Mouse (Mus musculus): Measurements from ENCODE around the gene Snx30. TPM values are rescaled to one million over a fixed set of nuclear protein-coding genes. Genes with fewer than 3 reads are reported as not detected.
A peak's percentile ranks its signal among the peaks of the same experiment; 100 is the strongest.
"Not testable (repeated sequence)": the region's sequence is repeated elsewhere in the genome, so short reads cannot be mapped to it uniquely, and the experiment has no call there.

Gene Snx30
- 1 to 10 TPM; 1.6 to 1.9 TPM for polyA plus RNA-seq (2017; shearing (Covaris generic))

DNA sequence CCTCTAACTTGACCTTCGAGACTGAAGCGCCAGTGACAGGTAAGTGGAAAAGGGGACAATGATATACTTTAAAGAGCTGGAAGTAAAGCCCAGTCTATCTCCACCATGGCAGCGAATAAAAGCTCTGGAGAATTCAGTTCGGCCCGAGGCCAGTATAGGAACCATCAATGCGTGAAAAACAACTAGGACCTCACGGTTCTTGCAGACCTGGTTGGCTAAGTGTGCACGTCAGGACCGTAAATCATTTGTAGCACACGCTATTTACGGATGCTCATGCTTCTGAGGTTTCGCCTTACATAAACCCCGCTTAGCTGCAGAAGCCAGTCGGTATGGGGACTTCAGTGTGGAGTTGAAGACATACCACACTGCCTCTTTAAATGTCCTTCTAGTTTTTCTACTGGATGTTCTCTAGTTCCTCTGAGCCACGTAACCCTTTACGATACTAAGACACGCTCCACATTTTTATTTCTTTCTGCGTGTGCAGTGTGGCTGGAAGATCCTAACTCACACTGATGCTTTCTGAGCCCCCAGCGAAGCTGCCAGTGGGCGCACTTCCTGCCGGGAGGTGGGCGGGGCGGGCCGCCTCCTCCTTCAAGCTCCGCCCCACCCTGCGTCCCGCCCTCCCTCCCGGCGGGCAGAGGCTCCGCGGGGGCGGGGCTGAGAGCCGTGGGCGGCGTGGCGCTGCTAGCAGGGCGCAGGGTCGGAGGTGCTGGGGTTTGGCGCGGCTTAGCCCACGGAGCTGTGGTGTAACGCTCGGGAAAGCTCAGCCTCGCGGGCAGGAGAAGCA lies at the start of gene Snx30:
Gene Snx30, plus strand, starts transcription at position 660 of the 787 bp plus-strand sequence.
- peak; percentile 71 for ATAC-seq

DNA sequence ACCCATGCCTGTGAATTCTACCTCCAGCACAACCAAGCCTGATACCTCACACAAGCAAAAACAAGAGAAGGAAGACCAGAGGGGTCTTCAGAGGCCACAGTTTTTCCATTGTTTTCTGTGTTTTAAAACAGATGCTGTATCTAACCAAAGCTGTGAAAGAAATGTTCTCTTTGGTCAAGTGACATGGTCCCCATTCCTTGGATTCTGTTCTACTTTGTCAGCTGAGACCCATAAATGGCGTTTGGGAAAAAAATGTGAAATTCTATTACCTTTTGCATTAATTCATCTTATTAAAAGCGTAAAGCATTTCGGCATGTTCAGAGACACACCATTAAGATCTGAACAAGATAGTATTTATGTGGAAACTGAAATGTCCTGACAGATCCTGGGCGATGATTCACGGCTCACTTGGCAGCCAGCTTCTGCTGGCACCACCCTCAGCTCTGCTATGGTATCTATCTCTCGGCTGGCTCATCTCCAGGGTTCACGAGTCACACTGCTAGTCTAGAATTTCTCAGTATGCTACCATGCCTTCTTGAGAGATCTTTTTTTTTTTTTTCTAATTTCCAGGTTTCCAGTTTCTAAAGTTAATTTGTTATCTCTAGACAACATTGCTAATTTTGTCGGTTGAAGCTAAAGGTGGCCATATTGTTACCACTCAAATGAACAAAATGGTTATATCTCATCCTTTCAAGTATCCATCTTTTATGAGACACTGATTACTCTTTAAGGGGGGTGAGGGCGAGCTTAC lies 49.1 kb upstream of the Snx30 start:
- no peak for ATAC-seq

DNA sequence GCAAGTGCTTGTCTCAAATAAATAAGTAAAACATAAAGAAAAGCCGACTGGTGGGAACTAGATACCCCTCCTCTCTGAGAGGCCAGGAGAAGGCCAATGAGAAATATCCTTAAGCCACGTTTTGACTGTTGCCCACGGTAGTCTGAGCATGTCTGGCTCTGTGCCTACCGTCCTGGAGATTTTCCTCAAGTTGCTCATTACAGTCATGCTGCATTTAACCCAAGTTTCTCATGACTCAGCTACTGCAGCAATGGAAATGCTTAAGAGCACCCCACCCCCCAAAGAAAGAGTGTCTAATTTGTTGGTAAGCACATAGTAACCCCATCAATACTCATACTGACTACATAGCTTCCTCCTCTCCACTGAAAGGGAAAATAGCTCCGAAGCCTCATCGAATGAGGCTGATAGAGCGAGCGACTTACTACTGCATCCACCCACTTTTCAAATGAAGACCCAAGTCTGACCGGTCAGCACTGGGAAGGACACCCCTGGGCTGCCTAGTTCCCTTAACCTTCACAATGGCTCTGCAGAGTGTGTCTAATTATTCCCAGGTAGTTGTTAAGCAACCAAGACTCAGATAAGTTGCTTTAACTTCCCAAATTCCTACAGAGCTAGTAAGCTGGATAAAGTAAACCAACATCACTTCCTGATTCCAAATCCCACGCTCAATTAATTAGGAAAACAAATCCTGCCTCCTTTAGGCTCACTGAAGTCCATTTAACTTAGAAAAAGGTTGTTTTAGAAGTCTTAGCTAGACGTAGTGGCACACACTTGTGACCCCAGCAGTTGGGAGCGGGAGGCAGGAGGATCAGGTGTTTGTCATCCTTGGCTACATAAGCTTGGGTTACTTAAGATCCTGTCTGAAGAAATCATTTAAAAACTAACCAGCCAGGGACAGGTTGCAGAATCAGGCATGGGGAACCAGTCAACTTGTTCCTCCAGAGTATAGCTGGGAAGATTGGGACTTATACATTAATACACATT lies 47.9 kb upstream of the Snx30 start:
- ATAC-seq, result no peak

DNA sequence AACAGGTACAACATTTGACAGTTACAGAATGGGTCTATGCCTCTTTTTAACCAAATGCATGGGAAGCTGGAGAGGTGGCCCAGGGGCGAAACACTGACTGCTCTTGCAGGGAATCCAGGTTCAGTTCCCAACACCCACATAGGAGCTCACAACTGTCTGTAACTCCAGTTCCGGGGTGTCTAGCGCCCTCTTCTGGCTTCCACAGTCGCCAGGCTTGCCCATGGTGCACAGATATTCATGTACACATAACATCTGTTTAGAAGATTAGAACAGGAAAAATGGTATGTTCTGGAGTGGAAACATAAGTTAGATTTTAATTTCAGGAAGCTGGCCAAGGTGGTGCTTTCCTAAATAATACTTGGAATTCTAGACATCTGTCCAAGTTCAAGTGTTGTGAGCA lies 45.6 kb upstream of the Snx30 start:
- ATAC-seq, result no peak

DNA sequence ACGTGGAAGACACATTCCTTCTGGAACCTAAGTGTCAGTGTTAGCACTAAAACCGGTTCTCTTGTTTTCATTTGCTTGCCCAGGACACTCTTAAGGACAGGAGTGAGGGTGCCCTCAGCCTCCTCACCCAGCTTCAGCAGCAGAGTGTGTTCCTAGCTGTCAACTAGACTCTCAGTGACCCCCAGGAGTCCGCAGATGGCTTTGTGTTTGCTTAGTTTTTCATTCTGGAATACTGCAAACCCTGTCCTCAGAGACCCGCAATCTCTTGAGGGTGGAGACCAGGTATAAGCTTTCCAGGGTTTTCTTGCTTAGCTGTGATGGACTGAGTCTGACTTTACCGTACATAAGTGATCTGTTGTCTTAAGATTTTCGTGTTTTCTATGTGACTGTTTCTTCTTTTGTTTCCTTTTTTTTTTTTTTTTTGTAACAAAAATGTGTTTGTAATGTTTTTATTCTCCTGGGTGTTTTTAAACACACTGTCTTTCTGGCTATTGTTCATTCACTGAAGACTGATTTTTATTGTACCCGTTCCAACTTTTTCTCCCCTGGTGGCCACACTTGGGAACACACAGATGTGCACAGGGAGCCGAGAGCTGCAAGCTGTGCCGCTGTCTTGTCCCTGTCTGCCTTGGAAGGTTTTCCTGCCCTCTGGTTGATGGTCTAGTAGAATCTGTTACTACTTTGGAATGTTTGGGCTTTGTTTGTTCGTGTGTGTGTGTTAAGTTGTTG lies 44.8 kb upstream of the Snx30 start:
- ATAC-seq, result no peak

DNA sequence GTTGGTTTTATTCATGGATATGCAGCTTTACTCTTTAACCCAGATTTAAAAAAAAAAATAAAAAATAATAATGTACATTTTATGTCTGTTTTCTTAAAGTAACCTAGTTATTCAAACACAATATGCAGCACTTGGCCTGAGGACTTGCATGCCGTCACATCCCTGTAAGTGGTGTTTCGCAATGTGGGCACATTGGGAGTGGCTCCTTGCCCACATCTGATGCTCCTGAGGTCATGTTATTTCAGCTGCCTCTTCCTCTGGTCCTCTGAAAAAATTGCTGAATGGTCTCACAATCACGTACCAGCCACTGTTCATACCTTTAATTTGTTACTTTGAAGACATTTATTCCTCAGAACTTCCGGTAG lies 44.3 kb upstream of the Snx30 start:
- ATAC-seq, result no peak

DNA sequence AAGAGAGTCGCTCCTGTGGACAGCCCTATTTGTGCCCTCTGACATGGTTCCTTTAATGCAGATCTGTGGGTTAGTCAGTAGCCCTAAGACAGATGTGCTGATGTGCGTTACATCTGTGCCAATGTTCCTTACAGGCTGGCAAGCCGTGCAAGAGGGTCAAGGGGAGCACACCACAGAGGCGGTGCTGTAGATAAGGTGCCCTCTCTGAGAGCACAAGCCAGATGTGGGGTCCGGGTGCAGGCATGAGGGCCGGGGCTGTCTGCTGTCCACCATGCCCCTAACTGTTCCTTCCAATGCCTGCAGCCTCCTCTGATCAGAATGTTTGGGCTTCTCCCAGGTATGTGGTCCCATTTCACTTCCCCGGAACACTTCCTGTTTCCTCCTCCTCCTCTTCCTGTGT lies 40.7 kb upstream of the Snx30 start:
- no peak for ATAC-seq

DNA sequence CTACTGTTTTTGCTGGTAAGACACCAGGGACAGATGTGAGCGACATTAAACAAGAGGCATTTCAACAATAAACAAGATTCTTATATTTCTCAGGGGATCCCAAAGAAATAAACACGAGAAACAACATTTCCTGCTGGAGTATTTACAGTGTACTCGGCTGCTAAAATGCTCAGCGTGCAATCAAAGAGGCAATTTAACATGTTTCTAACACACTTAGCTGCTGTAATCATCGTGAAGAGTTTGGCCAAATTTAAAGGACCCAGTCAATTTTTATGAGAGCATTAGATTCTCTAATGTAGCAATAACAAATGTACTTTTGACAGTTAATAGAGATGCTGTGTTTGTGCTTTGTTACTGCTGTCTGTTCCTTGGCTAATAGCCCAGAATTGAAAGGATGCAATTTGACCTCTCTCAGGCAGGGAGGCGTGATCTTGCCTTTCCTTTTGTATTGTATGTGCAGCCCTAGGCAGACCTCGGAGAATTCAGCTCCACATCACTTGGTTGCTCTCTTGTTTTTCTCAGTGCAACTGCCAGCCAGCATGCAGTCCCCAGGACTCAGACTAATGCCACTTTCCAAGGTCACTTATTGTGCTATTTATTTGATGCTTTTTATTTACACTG lies 40.1 kb upstream of the Snx30 start:
- no peak for ATAC-seq

DNA sequence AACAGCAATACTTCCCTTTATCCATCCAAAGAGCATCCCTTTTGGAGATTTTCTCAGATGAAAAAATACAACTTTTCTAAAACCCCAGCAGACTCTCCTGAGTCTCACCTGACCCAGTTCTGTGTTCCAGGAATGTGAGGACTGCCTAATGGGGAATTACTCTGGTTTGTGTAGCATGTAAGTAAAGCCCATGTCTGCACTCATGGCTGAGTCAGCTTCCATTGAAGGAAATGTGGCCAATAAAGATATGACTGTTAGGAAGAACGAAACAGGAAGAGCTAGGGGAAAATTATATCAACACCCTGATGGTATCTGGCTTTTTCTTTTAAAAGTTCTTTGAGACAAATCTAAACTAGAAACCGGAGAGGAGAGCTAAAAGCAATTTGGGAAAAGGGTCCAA lies 37.9 kb upstream of the Snx30 start:
- ATAC-seq, result no peak

DNA sequence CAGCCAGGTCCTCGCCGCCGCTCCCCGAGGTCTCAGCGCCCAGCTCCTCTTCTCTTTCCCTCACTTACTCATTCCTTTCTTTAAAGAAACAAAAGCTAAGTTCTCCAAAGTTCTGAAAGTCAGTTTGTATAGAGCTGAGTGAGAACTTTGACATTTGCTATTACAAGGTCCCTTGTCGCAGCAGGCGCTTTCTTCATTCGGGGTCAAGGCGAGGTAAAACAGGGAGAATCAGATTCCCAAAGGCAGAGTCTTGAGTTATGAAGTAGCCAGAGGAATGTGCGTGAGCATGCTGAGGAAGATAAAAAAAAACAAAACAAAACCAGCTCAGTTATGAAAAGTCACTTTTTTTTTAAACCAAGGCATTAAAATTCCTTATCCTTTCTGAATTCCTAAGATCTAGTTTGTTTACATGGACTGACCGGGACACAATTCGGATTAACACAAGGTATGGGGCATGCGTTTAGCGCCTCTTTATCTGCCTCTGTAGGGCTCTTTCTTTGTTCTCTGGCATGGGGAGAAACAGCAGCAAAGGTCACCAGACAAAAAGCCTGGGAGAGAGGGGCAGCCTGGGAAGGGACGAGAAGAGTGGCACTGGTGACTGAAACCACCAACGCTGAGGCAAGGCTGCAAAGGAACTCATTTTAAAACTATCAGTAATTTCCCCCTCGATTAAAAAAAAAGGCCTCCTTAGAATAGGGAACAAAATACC lies 33.3 kb upstream of the Snx30 start:
- no peak for ATAC-seq

DNA sequence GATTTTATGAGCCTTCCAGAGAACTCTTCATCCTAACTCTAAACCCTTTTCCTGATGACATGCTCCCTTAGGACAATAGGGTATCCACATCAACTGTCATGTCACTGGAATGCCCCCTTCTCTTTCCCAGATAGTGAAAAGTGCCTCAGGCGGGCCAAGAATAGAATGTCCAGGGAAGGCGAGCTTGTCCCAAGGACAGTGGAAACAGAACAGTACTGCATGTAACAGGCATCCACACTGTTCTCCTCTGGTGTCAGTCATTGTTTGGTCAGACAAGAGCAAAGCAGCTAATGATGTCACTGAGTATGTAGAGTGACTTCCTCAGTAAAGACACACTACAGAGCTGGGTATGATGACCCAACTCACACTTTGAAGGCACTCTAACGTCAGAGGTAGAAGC lies 27.8 kb upstream of the Snx30 start:
- no peak for ATAC-seq

DNA sequence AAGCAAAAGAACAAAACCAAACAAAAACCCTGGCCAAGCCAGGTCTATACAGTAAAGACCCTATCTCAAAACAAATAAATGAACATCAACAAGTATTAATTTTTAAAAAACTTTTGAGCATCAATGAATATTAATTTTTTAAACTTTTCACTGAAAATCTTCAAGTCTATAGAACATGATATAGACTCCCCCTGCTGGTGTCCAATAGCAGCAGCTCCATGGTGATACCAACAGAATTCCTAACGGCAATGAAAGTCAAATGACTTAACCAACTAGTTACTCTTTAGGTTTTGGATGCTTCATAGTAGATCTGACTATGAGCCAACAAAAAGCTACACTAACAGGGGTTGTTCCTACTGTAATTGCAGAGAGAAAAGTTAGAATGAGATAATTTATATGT lies 25.1 kb upstream of the Snx30 start:
- ATAC-seq, result no peak

DNA sequence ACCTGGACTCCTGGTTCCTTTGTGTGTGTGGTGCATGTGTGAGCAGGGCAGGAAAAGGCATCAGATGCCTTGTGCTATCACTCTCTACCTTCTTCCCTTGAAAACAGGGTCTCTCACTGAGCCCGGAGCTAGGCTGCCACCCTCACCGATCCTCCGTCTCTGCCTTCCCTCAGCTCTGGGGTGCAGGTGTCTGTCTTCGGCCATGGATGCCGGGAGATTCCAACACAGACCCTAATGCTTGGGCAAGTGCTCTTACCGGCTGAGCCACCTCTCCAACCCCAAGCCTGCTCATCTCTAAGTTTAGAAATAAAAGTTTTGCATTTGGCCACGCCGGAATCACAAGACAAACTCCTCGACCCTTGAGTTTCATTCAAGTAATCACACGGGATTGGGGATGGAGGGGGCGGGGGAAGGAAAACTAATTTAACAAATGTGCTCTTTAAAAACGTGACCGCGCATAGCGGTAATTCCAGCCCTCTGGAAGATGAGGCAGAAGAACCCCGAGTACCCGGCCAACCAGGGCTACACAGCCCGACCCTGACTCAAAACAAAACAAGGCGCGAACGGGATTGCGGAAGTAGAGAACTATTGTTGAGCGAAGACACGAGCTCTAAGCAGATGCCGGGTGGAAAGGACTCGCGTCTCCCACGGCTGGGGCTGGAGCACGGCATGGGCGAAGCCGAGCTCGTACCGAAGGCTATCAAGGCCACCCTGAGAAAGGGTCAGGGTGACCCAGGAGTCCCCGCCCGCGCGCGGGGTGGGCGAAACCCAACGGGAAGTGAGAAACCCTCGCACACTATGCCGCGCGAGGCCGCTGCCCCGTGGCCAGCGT lies 22.6 kb upstream of the Snx30 start:
- peak; percentile 13 for ATAC-seq

DNA sequence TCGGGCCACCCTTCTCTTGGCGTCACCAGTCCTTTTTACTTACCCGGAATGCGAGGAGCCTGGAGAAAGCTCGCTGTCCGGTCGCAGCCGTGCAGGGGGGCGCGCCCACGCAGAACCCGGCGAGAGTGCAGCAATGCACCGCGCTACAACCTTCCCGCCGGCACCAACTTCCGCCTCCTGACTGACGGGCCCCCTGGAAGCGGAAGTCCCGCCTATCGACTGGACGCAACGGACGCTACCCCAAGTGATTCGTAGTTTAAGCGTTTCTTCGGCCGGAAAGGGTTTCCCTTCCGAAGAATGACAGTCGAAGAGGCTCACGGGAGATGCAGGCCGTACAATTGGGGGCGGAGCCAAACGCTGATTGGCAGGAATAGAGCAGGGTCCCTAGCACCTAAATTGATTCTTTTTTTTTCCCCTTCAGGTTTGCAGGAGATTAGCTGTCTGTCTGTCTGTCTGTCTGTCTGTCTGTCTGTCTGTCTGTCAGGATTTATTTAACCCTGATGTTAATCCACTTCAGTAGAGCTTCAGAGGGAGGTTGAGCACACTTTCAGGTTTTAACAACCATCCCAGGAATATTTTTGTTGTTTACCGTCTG lies 21.9 kb upstream of the Snx30 start:
- peak; percentile 95 for ATAC-seq

DNA sequence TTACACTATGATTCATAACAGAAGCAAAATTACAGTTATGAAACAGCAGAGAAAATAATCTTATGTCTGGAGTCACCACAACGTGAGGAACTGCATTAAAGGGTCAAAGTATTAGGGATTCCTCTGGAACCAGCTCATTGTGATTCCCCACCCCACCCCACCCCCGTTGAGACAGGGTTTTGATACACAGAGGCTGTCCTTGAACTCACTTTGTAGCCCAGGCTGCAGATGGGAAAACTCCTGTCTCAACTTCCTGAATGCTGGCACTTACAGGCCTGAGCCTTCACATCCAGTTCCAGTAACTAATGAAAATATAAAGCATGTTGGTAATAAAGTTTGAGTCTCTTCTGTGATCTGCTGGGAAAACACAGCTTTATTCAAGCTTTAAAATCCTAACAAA lies 20.2 kb upstream of the Snx30 start:
- no peak for ATAC-seq

DNA sequence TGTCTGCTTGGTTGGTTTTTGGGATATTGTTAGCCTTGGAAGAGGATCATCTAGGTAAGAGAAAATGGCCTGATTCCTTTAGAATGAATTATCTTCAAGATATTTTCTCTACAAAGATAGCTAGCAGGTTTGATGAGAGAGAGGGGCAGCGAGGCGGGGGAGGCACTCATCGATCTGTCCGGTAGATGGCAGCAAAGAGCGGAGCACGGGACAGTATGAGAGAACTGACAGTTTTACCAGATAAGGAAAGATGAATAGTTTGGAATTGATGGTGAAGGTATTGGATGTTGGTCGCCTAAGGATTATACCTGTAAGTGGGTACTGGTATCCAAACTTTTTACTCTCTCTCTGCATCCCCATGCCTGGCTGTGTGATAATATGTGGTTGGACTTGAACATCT lies 19.0 kb upstream of the Snx30 start:
- ATAC-seq, result peak; percentile 22

DNA sequence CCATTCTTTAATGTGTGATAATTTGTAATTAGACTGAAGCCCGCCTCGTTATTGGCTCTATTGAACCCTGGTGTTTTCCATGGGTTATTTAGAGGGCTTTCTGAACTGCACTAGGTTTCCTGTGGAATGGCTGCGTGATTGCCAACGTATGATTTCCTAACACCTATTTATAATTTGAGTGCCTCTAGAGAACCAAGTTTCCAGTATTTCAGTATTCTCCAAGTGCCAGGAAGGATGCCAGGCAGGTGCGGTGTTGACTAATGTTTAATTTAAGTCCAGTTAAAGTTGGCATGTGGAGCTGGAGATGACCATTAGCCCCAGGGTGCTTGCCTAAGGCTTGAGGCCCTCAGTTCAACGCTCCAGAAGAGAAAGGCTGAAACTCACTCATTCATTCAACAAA lies 18.5 kb upstream of the Snx30 start:
- no peak for ATAC-seq

DNA sequence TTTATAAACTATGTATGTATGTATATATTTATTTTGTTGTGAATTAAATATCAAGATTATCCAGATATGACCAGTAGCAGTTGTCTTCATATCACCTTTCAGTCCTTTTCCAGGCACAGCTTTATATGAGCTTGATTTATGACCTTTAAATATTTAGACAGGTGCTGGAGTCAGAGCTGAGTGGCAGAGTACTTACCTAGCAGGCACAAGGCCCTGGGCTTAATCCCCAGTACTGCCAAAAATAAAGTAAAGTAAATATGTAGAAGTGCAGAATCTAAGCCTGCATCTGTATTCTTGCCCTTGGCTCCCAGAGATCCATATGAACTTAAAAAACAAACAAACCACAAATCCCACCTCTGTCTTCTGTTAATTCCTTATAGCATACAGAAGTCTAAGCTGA lies 16.6 kb upstream of the Snx30 start:
- ATAC-seq, result no peak

DNA sequence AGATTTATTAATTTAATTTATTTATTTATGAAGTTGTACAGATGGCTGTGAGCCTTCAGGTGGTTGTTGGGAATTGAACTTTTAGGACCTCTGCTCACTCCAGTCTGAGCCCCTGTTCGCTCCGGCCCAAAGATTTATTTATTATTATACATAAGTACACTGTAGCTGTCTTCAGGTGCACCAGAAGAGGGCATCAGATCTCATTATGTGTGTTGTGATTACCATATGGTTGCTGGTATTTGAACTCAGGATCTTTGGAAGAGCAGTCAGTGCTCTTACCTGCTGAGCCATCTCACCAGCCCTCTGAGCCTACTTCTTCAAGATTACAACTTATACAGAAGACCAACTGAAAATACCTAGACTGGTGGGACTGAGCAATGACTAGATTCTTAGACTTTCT lies 12.0 kb upstream of the Snx30 start:
- not testable (repeated sequence) for ATAC-seq

DNA sequence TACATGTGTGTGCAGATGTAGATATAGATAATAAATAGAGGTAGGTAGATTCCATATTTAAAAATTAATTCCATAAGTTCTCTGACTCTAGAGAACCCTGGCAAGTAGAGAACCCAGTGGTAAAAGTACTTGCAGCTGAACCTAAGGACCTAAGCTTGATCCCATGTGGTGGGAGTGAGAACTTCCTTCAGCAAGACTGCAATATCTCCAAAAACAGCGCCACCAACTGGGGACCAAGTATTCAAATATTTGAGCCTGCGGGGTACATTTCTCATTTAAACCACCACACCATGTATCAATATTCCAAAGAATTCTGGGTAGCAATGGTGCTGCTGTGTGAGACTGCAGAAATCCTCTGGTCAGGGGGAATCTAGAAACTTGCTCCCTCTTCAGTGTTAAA lies 11.5 kb upstream of the Snx30 start:
- ATAC-seq, result no peak
